Mouse (Mus musculus): Measurements from ENCODE around the gene Gse1.

Gse1 gene

GRCm38 (mm10) chr8:120315644-120316043 is 87.4 kb downstream of the Gse1 start:
- Histone ChIP-seq H3K4me3 (replicated peaks; ENCODE audit: low read length) (no peak overlapping the region), H3K27me3 (ENCODE audit: insufficient read depth, low read length) (peaks cover 28% of the 10 kb centered on the region), H3K4me1 (replicated peaks; ENCODE audit: low read depth, low read length) (peaks cover 10% of the 10 kb centered on the region), H3K9me3 (ENCODE audit: low read length) (no peaks in the 10 kb centered on the region), H3K36me3 (ENCODE audit: insufficient read depth, low read length) (no peaks in the 10 kb centered on the region)
- TF ChIP-seq CTCF (conservative IDR thresholded peaks at IDR 0.05; ENCODE audit: low read length) = peak; percentile 72
- TF ChIP-seq NANOG (IDR thresholded peaks at IDR 0.05; ENCODE audit: borderline replicate concordance, low read length) = no peak
- no peak for TF ChIP-seq POU5F1 (IDR thresholded peaks at IDR 0.05; ENCODE audit: borderline replicate concordance, low read length)

GRCm38 (mm10) chr8:120316707-120317106 is 88.5 kb downstream of the Gse1 start:
- no peaks in the 10 kb centered on the region for H3K36me3 ChIP-seq (ENCODE audit: insufficient read depth, low read length)
- no peaks in the 10 kb centered on the region for H3K9me3 ChIP-seq (ENCODE audit: low read length)
- TF ChIP-seq NANOG (IDR thresholded peaks at IDR 0.05; ENCODE audit: borderline replicate concordance, low read length) = no peak
- no peak overlapping the region for H3K4me3 ChIP-seq (replicated peaks; ENCODE audit: low read length)
- peaks cover 10% of the 10 kb centered on the region for H3K4me1 ChIP-seq (replicated peaks; ENCODE audit: low read depth, low read length)
- peaks cover 18% of the 10 kb centered on the region for H3K27me3 ChIP-seq (ENCODE audit: insufficient read depth, low read length)

GRCm38 (mm10) chr8:120317118-120317824 is 89.0 kb downstream of the Gse1 start:
- Histone ChIP-seq H3K36me3 (ENCODE audit: insufficient read depth, low read length) (no peaks in the 10 kb centered on the region), H3K4me3 (replicated peaks; ENCODE audit: low read length) (no peak overlapping the region), H3K9me3 (ENCODE audit: low read length) (no peaks in the 10 kb centered on the region), H3K4me1 (replicated peaks; ENCODE audit: low read depth, low read length) (peaks cover 13% of the 10 kb centered on the region), H3K27me3 (ENCODE audit: insufficient read depth, low read length) (peaks cover 13% of the 10 kb centered on the region)
- TF ChIP-seq NANOG (IDR thresholded peaks at IDR 0.05; ENCODE audit: borderline replicate concordance, low read length) = no peak
- no peak for TF ChIP-seq CTCF (conservative IDR thresholded peaks at IDR 0.05; ENCODE audit: low read length)
- TF ChIP-seq POU5F1 (IDR thresholded peaks at IDR 0.05; ENCODE audit: borderline replicate concordance, low read length) = no peak

- no peak for TF ChIP-seq CTCF (conservative IDR thresholded peaks at IDR 0.05; ENCODE audit: low read length)
- no peak for TF ChIP-seq NANOG (IDR thresholded peaks at IDR 0.05; ENCODE audit: borderline replicate concordance, low read length)
- TF ChIP-seq POU5F1 (IDR thresholded peaks at IDR 0.05; ENCODE audit: borderline replicate concordance, low read length) = no peak
- no peaks in the 10 kb centered on the region for H3K36me3 ChIP-seq (ENCODE audit: insufficient read depth, low read length)
Measured at GRCm38 (mm10) chr8:120318476-120318991, 90.3 kb downstream of the Gse1 start.

GRCm38 (mm10) chr8:120319449-120319848 is 91.2 kb downstream of the Gse1 start:
- Histone ChIP-seq H3K4me3 (replicated peaks; ENCODE audit: low read length) (peak overlapping the region; percentile 8; the same call in 1 of the 2 replicates), H3K4me1 (replicated peaks; ENCODE audit: low read depth, low read length) (peaks cover 29% of the 10 kb centered on the region), H3K27me3 (ENCODE audit: insufficient read depth, low read length) (peaks cover 9% of the 10 kb centered on the region; the same call in 1 of the 2 replicates), H3K9me3 (ENCODE audit: low read length) (no peaks in the 10 kb centered on the region), H3K36me3 (ENCODE audit: insufficient read depth, low read length) (no peaks in the 10 kb centered on the region)
- TF ChIP-seq NANOG (IDR thresholded peaks at IDR 0.05; ENCODE audit: borderline replicate concordance, low read length) = no peak
- peak; percentile 91 for TF ChIP-seq CTCF (conservative IDR thresholded peaks at IDR 0.05; ENCODE audit: low read length)

More at GRCm38 (mm10) chr8:120318476-120318991, 90.3 kb downstream of the Gse1 start:
- no peaks in the 10 kb centered on the region for H3K9me3 ChIP-seq (ENCODE audit: low read length)
- H3K4me3 ChIP-seq (replicated peaks; ENCODE audit: low read length) = no peak overlapping the region
- peaks cover 13% of the 10 kb centered on the region; the same call in 1 of the 2 replicates for H3K27me3 ChIP-seq (ENCODE audit: insufficient read depth, low read length)
- H3K4me1 ChIP-seq (replicated peaks; ENCODE audit: low read depth, low read length) = peaks cover 26% of the 10 kb centered on the region

GRCm38 (mm10) chr8:120320146-120320545 is 91.9 kb downstream of the Gse1 start:
- peaks cover 29% of the 10 kb centered on the region for H3K4me1 ChIP-seq (replicated peaks; ENCODE audit: low read depth, low read length)
- TF ChIP-seq CTCF (conservative IDR thresholded peaks at IDR 0.05; ENCODE audit: low read length) = no peak
- no peak for TF ChIP-seq POU5F1 (IDR thresholded peaks at IDR 0.05; ENCODE audit: borderline replicate concordance, low read length)
- no peak for TF ChIP-seq NANOG (IDR thresholded peaks at IDR 0.05; ENCODE audit: borderline replicate concordance, low read length)
- 0 out of 2 replicates have a peak overlapping the region, but pooled peaks have one; percentile 8 for H3K4me3 ChIP-seq (replicated peaks; ENCODE audit: low read length)
- no peaks in the 10 kb centered on the region for H3K36me3 ChIP-seq (ENCODE audit: insufficient read depth, low read length)
- H3K27me3 ChIP-seq (ENCODE audit: insufficient read depth, low read length) = peaks cover 14% of the 10 kb centered on the region
- H3K9me3 ChIP-seq (ENCODE audit: low read length) = no peaks in the 10 kb centered on the region

- H3K4me1 ChIP-seq (replicated peaks; ENCODE audit: low read depth, low read length) = peaks cover 34% of the 10 kb centered on the region
- TF ChIP-seq POU5F1 (IDR thresholded peaks at IDR 0.05; ENCODE audit: borderline replicate concordance, low read length) (no peak), NANOG (IDR thresholded peaks at IDR 0.05; ENCODE audit: borderline replicate concordance, low read length) (no peak), CTCF (conservative IDR thresholded peaks at IDR 0.05; ENCODE audit: low read length) (peak; percentile 84)
- H3K9me3 ChIP-seq (ENCODE audit: low read length) = no peaks in the 10 kb centered on the region
- peaks cover 14% of the 10 kb centered on the region for H3K27me3 ChIP-seq (ENCODE audit: insufficient read depth, low read length)
- H3K36me3 ChIP-seq (ENCODE audit: insufficient read depth, low read length) = no peaks in the 10 kb centered on the region
- H3K4me3 ChIP-seq (replicated peaks; ENCODE audit: low read length) = no peak overlapping the region
Measured at GRCm38 (mm10) chr8:120321724-120322123, 93.5 kb downstream of the Gse1 start.

- Histone ChIP-seq H3K36me3 (ENCODE audit: insufficient read depth, low read length) (no peaks in the 10 kb centered on the region), H3K4me1 (replicated peaks; ENCODE audit: low read depth, low read length) (peaks cover 44% of the 10 kb centered on the region), H3K27me3 (ENCODE audit: insufficient read depth, low read length) (peaks cover 11% of the 10 kb centered on the region), H3K9me3 (ENCODE audit: low read length) (no peaks in the 10 kb centered on the region), H3K4me3 (replicated peaks; ENCODE audit: low read length) (peak overlapping the region; percentile 32; the same call in 1 of the 2 replicates)
- TF ChIP-seq CTCF (conservative IDR thresholded peaks at IDR 0.05; ENCODE audit: low read length) (no peak), NANOG (IDR thresholded peaks at IDR 0.05; ENCODE audit: borderline replicate concordance, low read length) (no peak), POU5F1 (IDR thresholded peaks at IDR 0.05; ENCODE audit: borderline replicate concordance, low read length) (no peak)
Measured at GRCm38 (mm10) chr8:120322956-120323448, 94.7 kb downstream of the Gse1 start.

All from E14TG2a.4 (cell line).